Mouse (Mus musculus) ovary, postnatal 36 days (tissue): ENCODE measurements at regions not wholly inside any gene's neighbourhood (a gene's known extent, or its start where the extent isn't known, plus 50 kb on each side); places are given as distances from the start of the nearest gene placed in this dataset.

Experiments
- DNase-seq: peaks from one replicate; pipeline ENCODE4 v3.0.0; 2022; ENCODE audit warnings: low spot score, mixed read lengths

DNA sequence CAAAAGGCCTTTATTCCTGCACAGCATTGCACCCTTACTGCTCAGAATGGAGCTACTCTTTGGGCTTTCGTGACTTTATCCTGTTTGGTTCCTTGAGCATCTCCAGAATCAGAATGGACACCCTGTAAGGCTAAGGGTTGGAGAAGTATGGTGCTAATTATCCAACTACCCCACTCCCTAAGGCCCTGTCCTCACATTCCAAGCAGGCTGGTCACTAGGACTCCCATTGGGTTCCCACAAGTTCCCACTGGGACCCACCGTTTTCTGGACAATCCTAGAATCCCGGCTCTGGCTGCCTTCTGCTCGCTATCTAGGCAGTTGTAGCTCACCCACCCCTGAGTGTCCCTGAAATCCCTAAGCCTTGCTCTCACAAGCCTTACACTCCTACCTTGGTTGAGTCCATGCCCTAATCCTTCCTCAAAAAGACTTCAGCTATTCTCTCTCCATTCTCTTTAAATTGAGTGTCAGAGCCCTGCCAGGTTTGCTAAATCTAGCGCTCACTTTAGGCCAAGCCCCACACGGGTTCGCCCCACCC, 146.1 kb downstream of the Efcab1 start:
- no peak for DNase-seq

DNA sequence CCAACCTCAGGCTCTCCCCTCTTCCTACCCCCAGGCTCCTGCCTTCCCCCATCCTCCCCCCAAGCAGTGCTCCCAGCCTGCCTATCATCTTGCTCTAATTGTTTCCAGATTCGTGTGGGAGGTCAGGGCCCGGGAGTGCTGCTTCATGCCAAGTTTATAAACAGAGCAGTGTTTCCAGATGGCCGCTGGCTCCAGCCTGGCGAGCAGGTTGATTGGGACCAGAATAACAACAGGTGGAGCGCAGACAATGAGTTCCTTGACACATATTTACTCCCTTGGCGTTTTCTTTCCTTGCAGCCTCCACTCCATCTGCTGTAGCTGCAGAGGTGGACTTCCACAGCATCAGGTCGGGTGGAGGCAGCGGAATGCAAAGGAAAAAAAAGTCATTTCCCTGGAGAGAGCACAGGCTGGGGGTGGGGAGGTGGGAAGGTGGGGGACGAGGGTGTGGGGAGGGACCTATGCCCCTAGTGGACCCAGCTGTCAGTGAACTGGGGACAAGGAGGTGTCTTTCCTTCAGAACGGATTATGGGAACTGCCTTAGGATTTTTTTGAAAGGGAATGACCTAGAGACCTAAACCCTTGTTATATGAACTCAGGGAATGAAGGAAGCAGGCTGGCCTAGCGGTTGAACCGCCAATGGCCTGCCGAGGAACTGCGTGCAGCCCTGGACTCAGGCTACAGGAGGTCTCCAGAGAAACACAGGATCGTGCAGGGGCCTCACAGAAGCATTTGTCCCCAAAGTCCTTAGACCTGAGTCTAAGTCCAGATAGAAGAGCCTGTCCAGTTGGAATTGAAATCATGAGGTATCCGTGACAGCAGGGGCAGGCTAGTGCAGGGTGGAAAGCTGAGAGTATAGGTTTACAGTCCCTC, 146.8 kb downstream of the Efcab1 start:
- peak; percentile 55 for DNase-seq

DNA sequence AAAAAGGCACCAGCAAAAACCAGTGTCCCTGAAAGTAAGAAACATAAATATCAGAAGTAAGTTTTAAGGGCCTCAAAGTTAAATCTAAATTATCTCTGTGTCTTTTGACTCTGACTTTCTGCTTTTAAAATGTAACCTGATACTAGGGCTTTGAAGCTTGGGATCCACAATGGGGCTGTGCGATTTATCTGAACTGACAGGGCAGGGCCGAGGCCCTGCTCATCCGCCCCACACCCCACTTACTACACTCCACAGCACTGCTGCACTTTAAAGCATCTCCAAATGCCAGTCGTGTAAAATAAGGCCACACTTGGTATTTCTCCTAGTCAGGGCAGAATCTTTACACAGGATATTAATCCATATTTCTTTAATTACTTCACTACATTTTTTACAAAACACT, 147.4 kb downstream of the Efcab1 start:
- DNase-seq = no peak

DNA sequence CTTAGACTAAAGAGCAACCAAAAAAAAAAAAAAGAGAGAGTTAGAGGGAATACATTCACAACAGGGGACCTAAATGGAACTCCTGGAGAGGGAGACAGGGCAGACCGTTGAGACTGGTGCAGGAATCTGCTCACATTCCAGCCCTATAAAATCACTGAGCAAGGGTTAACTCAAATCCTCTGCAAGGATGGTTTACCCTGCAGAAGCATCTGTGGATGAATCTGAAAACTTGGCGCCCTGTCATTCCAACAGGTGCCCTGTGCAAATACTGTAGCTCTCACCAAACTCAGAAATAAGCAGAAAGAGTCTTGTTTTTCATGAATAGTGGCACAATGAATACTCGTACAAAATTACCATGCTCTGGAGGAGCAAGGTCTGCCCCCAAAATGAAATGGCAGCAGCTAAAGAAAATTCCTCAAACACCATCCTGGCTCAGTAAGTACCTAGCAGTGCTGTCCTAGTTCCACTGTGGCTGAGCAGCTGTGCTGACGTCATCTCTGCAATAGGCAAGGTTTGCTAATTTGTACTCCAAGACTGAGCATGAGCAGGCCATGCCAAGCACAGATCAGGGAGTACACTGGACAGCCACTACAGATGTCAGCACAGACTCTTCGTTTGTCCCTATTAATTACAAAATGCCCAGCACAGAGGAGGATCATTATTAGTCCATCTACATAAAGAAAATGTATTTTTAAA, 148.0 kb downstream of the Efcab1 start:
- DNase-seq = no peak

DNA sequence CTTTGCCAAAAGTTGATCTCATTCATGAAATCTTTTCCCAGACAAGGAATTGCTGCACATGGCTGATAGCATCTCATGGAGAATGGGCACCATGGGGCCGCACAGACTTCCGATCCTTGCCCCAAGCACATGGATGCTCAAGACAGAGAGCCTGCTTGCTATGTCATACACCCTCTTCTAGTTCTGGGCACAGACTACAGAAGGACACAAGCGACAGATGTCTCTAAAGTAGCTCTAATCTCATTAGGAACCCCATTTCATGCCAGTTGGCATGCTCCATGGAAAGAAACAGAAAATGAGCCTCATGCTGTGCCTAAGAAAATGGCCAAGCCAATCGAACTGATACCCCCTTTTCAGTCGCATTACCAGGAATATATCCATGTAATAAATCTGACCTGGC, 149.3 kb downstream of the Efcab1 start:
- no peak for DNase-seq

DNA sequence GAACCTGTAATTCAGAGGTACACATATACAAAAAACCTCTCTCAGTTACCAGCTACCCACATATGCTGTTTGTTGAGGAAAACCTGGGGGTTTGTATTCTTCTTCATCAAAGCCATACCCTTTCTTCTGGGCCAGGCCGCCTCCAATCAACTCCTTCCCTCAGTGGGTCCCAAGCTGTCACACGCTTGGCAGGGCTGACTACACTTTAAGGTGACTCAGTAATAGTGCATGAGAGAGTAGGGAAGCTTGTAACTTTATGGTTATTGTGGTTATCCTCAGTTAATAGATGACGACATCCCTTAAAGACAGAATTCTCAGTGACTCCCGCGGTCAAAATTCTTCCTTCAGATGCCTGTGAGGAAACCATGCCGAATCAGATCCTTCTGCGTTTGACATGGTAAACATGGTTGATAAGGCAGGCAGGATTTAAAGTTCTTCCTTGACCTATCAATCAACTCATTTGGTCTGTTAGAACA, 164.1 kb downstream of the Efcab1 start:
- DNase-seq = no peak

DNA sequence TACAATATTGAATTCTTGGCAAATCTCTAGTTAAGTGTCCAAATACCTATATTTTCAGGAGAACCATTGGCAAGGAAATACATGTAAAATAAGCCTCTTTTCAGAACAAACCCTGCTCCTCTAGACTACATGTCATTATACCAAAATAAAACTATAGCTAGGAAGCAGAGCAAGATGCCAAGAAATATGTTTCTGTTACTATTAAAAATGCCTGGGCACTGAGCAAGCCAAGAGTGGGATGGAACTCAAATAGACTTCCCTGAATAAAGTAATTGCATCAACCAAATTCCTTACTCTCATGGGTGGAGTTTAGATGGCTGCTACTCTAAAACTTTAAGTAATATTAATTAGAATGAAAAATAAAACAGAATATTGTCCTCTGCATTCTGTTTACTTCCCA, 168.0 kb downstream of the Efcab1 start:
- DNase-seq = no peak

DNA sequence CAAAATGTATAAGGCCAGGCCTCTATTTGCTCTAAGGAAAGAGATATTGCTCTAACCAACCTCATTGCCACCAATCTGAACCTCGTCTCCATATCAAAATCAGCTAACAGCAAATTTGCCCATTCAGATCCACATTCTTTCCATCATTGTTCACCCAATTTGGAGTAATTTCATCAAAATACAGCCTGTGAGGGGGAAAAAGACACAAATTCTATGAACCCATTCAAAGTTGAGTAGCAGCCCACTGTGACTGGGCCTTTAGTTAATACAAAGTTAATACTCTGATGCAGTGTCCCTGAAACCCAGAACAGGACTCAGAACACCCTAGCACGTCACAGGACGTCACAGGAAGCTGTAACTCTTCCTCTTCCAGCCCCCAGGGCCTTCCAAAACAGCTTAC, 177.3 kb downstream of the Efcab1 start:
- DNase-seq = no peak

DNA sequence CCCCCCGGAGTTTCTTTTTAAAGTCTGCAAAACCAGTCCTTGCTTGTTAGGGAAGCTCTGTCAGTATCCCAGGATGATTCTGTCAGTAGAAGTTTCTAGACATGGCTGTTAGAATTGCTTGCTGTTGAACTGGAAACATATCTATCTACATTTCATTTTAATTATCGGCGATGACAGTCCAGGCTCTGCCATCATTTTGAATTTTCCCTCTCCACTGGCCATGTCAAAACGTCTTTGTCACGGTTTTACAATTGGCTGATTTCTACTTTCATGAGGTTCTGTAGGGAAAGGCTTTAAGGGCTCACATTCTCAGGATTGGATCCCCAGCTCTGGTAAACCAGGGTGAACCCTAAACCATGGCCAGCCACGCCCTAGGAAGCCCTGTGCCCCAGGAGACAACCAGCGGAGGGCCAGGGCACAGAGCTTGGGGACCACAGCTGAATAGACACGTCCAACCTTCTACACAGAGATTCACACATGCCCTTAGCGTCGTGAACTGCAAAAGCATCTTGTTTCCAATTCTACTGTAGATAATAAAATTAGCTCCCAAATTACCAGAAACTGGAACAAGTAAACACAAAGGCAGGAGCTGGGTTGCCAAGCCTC, 177.8 kb downstream of the Efcab1 start:
- DNase-seq = no peak

DNA sequence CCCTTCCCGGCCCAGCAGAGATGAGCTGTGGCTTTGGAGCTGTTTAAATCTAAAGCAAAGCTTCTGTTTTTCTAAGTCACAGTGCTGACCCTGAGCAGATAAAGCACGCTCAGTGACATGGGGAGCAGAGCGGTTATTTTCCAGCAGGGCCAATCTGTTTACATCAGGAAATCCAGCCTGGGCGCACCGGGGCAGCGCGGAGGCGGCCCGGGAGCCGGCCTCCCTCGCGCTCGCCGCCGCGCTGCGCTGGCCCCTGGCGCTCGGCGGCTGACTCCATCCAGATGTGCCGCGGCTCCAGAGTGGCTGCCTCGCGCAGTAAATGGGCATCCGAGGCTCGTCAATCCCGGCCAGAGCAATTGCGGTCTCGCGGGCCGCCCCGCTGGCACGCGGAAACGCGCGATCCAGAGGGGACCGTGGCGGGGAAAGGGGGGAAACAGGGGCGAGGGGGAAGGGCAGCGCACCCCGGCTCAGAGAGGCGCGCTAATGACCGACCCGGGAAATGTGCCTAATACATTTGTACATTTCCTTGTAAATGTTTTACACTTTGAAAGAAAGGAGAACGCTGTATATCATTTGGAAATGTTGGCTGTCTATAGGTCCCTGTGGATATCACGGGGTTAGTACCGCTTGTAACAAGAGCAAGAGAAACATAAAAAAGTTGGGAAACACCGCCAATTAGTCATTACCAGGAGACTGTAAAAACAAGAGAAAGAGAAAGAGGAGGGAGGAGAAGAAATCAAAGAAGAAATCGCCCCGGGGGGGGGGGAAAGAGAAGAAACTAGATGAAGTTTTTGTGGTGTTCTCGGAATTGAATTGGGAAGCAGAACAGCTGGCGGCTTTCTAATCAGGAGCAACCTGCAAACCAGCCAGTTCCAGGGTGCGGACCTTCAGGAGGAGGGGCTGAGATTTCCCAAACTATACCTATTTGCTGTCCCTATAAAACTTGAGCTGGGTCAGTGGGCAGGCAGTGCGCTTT, 178.6 kb downstream of the Efcab1 start:
- peak; percentile 66 for DNase-seq

DNA sequence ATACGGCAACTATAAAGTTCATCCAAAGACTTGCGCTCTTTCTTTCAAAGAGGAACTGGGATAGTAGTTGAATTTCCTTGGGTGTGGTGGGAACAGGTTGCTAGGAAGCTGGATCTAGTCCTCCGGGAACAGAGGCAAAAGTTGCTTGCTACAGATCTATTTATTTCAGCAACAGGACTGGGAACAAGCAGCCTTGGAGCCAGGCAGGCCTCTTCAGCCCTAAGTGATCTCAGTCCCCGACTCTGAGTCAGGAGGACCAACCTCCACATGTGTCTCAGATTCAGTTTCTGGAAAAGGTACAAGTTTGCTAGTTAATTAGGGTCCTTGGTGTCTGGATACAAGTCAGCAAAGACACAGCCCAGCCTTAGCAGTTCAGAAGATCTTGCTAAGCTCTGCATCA, 180.2 kb downstream of the Efcab1 start:
- DNase-seq = no peak

DNA sequence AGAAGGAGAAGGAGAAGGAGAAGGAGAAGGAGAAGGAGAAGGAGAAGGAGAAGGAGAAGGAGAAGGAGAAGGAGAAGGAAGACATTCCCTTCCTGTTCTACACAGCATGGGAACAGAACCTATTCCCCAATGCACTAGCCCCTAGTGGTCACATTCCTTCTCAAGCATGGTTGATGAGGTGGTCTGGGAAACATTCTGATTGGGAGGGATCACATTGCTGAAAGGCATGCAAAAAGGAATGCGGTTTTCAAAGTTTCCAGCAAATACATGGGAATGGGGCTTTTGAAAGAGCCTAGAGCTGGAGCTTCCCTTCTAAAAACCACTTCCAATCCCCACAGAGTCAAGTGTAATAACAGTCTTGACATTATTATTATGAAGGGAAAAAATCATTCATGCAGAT, 197.5 kb downstream of the Efcab1 start:
- DNase-seq = no peak

DNA sequence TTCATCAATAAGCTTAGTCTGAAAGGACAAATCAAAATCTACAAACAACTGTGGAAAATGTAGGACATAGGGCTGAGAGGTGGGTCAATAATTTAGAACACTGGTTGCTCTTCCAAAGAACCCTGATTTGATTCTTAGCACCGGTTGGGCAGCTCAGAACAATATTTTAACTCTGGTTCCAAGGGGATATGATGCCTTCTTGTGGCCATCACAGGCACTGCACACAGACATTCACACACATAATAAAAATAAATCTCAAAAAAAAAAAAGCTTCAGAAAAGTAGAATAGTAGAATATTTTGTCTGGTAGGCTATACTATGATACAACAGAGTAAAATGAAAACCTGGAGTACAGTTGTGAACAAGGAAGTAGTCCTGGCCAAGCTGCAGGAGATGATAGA, 200.8 kb downstream of the Efcab1 start:
- DNase-seq = no peak

DNA sequence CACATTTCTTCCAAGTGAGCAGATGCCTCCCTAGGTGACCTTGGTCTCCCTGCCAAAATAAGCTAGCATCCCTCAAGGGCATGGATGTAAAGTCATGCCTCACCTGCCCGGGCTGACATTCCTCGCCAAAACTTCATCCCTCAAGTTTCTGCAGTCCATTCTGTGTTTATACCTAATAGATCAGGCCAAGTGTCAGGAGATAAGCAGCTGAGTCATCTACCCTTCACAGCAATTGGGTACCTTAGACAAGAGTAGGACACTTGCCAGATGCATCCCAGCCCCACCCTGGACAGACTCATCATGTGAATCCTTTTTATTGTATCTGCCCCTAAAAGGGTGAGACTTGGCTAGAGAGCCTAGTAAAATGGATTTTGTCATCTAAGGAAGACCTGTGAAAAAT, 204.1 kb upstream of the Gm21897 start:
- DNase-seq = no peak

DNA sequence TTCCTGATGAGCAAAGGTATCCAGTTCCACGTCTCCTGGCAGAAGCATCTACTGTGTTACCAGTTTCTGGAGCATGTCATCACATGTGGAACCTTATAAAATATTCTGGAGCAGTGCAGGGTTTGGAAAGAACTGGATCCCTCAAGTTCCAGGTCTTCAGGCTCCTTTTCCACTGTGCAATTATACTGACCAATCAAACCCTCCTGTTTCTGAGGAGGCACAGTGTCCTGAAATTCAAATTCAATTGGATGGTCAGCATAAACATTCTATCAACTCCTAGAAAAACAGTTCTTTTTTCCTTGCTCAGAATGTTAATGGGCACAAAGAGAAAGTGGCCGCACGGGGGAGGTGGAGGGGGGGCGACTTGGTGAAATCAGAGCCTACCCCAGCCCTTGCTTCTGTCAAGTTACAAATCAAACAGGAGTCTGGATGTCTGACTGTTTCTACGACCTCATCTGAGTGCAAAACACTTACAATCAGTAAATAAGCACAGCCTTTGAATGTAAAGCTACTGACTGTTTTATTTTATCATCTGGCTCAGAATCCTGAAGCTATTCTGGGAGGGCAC, 203.2 kb upstream of the Gm21897 start:
- no peak for DNase-seq

DNA sequence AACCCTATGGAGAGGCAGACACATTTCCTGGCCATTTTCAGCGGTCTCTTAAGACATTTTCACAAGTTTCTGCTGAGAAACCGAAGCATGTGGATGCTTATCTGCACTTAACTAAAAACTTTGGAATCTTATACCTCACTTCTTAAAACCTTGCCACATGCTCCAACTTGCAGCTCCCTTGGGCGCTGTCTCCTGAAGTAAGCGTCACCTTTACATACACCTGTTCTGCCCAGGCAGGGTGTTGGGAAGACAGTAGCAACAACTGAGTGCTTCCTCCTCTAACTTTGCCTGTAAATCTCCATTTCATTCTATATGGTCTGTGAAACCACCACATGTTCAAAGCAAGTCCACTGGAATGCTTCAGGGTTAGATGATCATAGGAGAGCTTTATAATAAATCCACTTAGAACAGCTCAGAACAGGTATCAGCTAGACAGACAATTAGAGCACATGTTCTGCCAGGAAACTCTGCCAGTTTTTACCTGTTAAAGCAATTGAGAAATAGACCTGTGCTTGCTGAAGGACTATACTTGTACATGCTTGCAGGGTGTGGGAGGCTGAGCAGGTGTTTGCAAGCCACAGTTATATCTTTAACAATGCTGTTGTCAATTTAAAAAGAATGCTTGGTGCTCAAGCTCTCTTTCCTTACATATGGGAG, 202.6 kb upstream of the Gm21897 start:
- DNase-seq = no peak

DNA sequence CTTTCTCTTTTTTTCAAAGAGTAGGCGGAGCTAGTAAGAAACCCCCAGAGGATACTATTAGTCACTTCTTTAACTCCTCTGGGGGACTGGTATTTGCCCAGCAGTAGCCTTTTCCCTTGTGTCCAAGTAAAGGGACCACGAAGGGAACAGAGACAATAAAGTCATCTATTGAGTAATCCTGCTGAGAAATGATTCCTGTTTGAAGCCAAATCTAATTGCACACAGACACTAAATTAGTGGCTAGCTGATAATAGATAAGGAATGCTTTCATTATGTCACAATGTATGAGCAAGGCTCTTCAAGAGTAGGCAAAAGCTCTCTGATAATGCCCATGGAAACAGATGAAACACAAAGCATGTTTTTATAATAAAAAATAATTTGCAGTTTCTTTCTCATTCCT, 201.9 kb upstream of the Gm21897 start:
- no peak for DNase-seq

DNA sequence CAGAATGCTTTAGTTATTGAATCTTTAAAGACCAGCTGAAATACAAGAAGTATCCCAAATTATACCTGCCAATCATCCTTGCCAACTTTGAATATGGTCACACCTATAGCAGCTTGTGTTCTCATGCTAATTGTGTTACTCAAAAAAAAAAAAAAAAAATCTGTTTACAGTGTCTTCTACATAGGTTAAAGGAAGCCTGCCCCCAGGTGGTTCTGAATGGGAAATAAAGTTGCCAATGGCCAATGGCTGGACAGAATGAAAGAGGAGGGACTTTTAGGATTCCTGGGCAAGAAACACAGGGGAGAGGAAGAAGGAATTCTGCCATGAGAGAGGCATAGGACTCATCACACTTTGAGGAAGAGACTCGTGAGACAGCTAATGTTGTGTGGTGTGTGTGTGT, 197.5 kb upstream of the Gm21897 start:
- DNase-seq = peak; percentile 15

DNA sequence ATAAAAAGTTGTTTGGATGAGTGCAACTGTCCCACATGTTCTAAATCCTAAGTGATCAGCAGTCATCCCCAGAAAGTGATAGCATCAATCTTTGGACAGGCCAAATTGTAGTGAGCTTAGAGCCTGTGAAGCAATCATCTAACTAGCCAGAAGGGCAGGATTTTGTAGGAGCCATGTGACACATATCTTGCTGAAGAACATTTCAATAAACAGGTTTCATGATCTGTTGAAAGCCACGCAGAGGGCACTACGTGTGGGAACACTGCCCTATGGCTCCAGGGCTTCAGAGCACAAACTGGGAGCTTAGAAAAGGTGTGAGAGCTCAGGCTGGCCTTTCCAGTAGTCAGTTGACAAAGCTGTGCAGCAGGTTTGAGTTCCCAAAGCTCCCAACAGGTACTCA, 188.3 kb upstream of the Gm21897 start:
- DNase-seq = no peak

DNA sequence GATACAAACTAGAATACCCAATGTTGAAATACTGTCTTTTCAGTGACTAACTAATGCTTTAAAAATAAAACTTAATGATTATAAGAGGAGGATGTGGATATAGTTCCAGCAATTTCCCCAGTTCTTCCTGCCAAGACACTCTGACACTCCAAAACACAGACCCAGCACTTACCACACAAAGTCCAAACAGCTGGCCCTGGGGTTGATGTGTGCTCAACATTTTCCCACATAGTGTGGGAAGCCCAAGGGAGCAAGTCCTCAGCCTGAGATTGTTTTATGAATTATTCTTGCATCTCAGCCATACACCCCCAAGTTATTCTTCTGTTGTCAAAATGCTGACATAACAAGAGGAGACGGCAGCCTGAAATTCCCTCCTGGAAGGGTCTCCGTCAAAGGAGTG, 187.5 kb upstream of the Gm21897 start:
- DNase-seq = no peak

DNA sequence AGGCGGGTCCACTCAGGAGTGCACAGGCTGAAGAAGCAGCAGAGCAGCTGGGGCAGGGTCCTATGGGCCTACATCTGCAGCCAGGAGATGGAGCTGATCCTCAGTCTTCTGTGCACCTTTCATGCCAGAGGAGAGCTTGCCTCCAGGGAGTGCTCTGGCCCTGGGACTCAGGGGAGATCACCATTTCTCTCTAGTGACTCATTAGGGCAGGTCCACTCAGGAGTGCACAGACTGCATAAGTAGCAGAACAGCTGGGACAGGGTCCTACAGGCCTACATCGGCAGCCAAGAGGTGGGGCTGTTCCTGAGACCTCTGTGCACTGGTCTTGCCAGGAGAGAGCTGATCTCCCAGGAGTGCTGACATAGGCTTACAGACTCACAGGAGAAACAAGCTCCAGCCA, 159.4 kb upstream of the Gm21897 start:
- no peak for DNase-seq
